Mouse (Mus musculus) liver, embryonic 11.5 days (tissue): ENCODE measurements at regions not wholly inside any gene's neighbourhood (a gene's known extent, or its start where the extent isn't known, plus 50 kb on each side); places are given as distances from the start of the nearest gene placed in this dataset.

ENCODE experiments used
- ATAC-seq: fragments of 200-750 bp; cut with Nextera tagmentation; replicated peaks from 2 replicates; pipeline ENCODE4 v1.8.0; 2017; ENCODE audit warnings: moderate number of reproducible peaks, mild to moderate bottlenecking, moderate TSS enrichment, moderate library complexity; ENCODE audit not compliant: low FRiP score
- DNase-seq: peaks from one replicate; pipeline ENCODE4 v3.0.0-alpha.2; 2017; ENCODE audit warnings: low spot score
- H3K27ac ChIP-seq: fragments of 300-500 bp; sonication (generic); 2 replicates; pipeline ENCODE4 v1.5.1; 2014; ENCODE audit warnings: mild to moderate bottlenecking, low read depth, low read length, control low read depth
- H3K27me3 ChIP-seq: fragments of 300-500 bp; sonication (generic); replicated peaks from 2 replicates; pipeline ENCODE4 v1.6.1; 2014; ENCODE audit warnings: low read length, mixed read lengths; ENCODE audit not compliant: control insufficient read depth, insufficient read depth
- H3K36me3 ChIP-seq: fragments of 300-500 bp; sonication (generic); 2 replicates; pipeline ENCODE4 v1.6.1; 2014; ENCODE audit warnings: mild to moderate bottlenecking, low read length, moderate library complexity, mixed read lengths; ENCODE audit not compliant: control insufficient read depth, insufficient read depth
- H3K4me1 ChIP-seq: fragments of 300-500 bp; sonication (generic); replicated peaks from 2 replicates; pipeline ENCODE4 v1.6.1; 2014; ENCODE audit warnings: low read length, mixed read lengths; ENCODE audit not compliant: control insufficient read depth, insufficient read depth
- H3K4me2 ChIP-seq: fragments of 300-500 bp; sonication (generic); 2 replicates; pipeline ENCODE4 v1.6.1; 2014; ENCODE audit warnings: mild to moderate bottlenecking, control low read depth, moderate library complexity
- H3K4me3 ChIP-seq: fragments of 300-500 bp; sonication (generic); 2 replicates; pipeline ENCODE4 v1.5.1; 2014; ENCODE audit warnings: low read depth, low read length, control low read depth
- H3K9ac ChIP-seq: fragments of 300-500 bp; sonication (generic); 2 replicates; pipeline ENCODE4 v1.6.1; 2014; ENCODE audit warnings: low read depth, low read length, control low read depth
- H3K9me3 ChIP-seq: fragments of 300-500 bp; sonication (generic); 2 replicates; pipeline ENCODE4 v1.6.1; 2016; ENCODE audit warnings: low read length, inconsistent platforms, mixed read lengths; ENCODE audit not compliant: control insufficient read depth
- WGBS: fragments of 180-500 bp; shearing (Covaris S2); extraction: QIAGEN DNeasy Blood & Tissue Kit; methylation state at CpG from one replicate; pipeline ENCODE4 v1.1.7; 2014; 5-methylcytosine and 5-hydroxymethylcytosine counted together

- H3K27me3 ChIP-seq, result no peaks in the 10 kb centered on the region
- no peak overlapping the region for H3K9ac ChIP-seq
- ATAC-seq, result no peak
- DNase-seq, result no peak
- no peak overlapping the region for H3K4me2 ChIP-seq
- 43% methylated on average over 4 of the region's 4 CpGs for WGBS
- no peaks in the 10 kb centered on the region for H3K36me3 ChIP-seq
- no peak overlapping the region for H3K27ac ChIP-seq
- H3K4me1 ChIP-seq, result peaks cover 8% of the 10 kb centered on the region
- no peak overlapping the region for H3K4me3 ChIP-seq
- no peaks in the 10 kb centered on the region for H3K9me3 ChIP-seq
Measured at GRCm38 (mm10) chr8:128267261-128267660, 91.1 kb upstream of the Nrp1 start.

- DNase-seq (no peak), ATAC-seq (no peak)
- Histone ChIP-seq H3K4me3 (no peak overlapping the region), H3K27me3 (no peaks in the 10 kb centered on the region), H3K4me1 (peaks cover 10% of the 10 kb centered on the region), H3K9ac (no peak overlapping the region), H3K4me2 (no peak overlapping the region), H3K27ac (no peak overlapping the region), H3K36me3 (no peaks in the 10 kb centered on the region), H3K9me3 (no peaks in the 10 kb centered on the region)
- WGBS, result 51% methylated on average over 3 of the region's 3 CpGs
Measured at GRCm38 (mm10) chr8:128268010-128268409, 90.4 kb upstream of the Nrp1 start.

DNA sequence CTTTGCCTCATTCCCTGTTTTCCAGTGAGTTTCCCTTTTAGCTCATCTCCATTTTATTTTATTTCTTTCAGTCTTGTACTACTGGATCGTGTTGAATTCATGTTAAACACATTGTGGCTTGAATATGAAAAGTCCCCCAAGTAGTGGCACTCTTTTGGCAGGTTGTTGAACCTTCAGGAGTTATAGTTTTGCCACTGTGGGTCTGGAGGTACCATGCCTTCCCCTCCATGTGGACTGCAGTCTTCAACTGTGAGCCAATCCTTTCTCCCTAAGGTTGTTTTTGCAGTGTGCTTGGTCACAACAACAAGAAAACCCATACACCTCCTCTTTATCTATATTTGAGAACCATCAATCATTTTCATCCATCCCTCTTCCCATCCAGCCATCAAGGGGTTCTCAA, 88.9 kb upstream of the Nrp1 start:
- Histone ChIP-seq H3K27me3 (no peaks in the 10 kb centered on the region), H3K9me3 (no peaks in the 10 kb centered on the region), H3K27ac (no peak overlapping the region), H3K4me1 (peaks cover 10% of the 10 kb centered on the region), H3K4me2 (no peak overlapping the region), H3K36me3 (no peaks in the 10 kb centered on the region), H3K9ac (no peak overlapping the region), H3K4me3 (no peak overlapping the region)
- no peak for DNase-seq
- no peak for ATAC-seq
- 83% methylated on average over 1 of the region's 1 CpGs for WGBS

DNA sequence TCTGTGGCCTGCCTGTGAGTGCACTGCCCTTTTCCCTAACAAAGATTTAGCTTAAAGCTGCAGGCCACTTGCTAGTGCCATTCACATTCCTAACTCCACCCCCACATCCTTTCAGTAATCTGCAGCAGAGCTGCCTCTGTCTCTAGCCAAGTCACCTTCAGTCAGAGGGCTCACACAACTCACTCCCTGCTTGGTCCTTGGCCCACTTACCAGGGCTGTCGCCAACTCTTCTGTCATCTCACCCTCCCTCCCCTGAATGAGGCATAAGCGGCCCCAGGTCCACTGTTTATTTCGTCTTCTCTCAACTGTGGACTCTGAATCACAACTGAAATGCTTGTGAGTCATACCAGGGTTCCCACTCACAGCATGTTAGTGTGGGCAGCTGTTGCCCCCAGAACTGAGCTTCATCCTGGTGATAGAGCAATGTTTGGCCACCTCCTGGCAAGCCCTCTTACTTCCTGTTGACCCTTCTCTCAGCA, 85.5 kb upstream of the Nrp1 start:
- DNase-seq (no peak), ATAC-seq (no peak; the same call in 1 of the 2 replicates)
- no peaks in the 10 kb centered on the region for H3K36me3 ChIP-seq
- WGBS, result 31% methylated on average over 3 of the region's 3 CpGs
- peaks cover 10% of the 10 kb centered on the region for H3K4me1 ChIP-seq
- no peak overlapping the region for H3K9ac ChIP-seq
- H3K9me3 ChIP-seq, result no peaks in the 10 kb centered on the region
- no peak overlapping the region for H3K4me3 ChIP-seq
- no peaks in the 10 kb centered on the region for H3K27me3 ChIP-seq
- H3K4me2 ChIP-seq, result no peak overlapping the region
- no peak overlapping the region for H3K27ac ChIP-seq

DNA sequence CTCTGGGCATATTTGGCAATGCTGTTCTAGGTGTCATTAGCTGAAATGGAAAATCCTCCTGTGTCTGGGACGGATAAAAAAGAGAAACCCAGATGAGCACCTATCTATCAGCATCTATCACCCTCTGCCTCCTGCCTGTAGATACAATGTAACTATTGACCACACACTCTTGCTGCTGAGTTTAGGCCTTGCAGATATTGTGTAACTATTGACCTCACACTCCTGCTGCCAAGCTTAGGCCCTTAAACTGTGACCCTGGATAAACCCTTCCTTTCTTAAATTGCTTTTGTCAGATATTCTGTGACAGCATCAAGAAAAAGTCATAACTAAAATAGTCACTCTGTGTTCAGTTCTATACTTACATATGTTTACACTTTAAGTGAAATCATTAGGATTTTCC, 81.9 kb upstream of the Nrp1 start:
- 70% methylated on average over 1 of the region's 1 CpGs for WGBS
- Histone ChIP-seq H3K27me3 (no peaks in the 10 kb centered on the region), H3K9me3 (no peaks in the 10 kb centered on the region), H3K4me3 (no peak overlapping the region), H3K9ac (no peak overlapping the region), H3K4me1 (0 out of 2 replicates have a peak, but pooled peaks cover 2% of the 10 kb centered on the region), H3K4me2 (no peak overlapping the region), H3K36me3 (no peaks in the 10 kb centered on the region), H3K27ac (no peak overlapping the region)
- no peak for DNase-seq
- ATAC-seq, result no peak

DNA sequence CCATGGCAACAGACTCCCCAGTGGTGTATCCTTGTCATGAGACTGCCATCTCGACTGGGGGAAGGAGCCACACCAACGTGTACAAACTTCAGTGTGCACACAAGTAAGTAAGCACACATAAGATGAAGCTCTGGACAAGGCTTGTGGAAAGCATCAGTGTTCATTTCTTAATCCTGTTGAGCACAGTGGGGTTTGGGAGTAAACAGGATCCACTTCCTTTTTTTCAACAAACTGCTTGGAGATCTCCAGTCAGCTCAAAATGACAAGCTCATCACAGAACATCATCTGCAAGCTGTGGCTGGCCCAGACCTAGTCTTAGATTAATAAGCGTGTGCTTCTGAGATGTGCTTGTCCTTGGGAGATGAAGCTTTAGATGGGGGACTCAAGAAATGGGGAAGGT, 75.6 kb upstream of the Nrp1 start:
- no peak for ATAC-seq
- Histone ChIP-seq H3K9ac (no peak overlapping the region), H3K4me2 (no peak overlapping the region), H3K4me3 (no peak overlapping the region), H3K36me3 (no peaks in the 10 kb centered on the region), H3K4me1 (no peaks in the 10 kb centered on the region), H3K27me3 (no peaks in the 10 kb centered on the region), H3K27ac (no peak overlapping the region), H3K9me3 (no peaks in the 10 kb centered on the region)
- DNase-seq, result no peak
- 59% methylated on average over 3 of the region's 3 CpGs for WGBS

- Histone ChIP-seq H3K36me3 (no peaks in the 10 kb centered on the region), H3K9ac (no peak overlapping the region), H3K9me3 (no peaks in the 10 kb centered on the region), H3K4me3 (no peak overlapping the region), H3K27ac (no peak overlapping the region), H3K27me3 (no peaks in the 10 kb centered on the region), H3K4me2 (no peak overlapping the region), H3K4me1 (no peaks in the 10 kb centered on the region)
- ATAC-seq (no peak), DNase-seq (no peak)
- WGBS, result 80% methylated on average over 2 of the region's 2 CpGs
Measured at GRCm38 (mm10) chr8:128283365-128283764, 75.0 kb upstream of the Nrp1 start.

DNA sequence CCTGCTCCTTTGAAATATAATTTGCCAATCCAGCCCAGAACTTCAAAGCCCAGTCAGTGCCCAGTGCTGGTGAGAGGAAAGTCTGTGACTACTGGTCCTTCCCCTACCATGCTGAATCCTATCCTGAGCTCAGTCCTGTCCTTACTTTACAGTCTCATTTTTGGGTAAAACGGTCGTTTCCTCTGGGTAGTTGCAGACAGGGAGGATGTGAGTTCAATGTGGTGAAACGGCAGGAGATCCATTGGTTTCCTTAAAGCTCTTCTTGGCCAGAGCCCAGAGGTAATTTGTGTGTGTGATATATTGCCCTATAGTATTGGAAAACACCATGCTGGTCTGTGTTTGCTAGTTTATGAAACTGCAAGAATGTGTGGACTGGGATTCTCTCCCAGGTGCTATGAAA, 73.6 kb upstream of the Nrp1 start:
- Histone ChIP-seq H3K27me3 (no peaks in the 10 kb centered on the region), H3K4me2 (no peak overlapping the region), H3K9ac (no peak overlapping the region), H3K4me3 (no peak overlapping the region), H3K36me3 (no peaks in the 10 kb centered on the region), H3K9me3 (no peaks in the 10 kb centered on the region), H3K27ac (no peak overlapping the region), H3K4me1 (no peaks in the 10 kb centered on the region)
- ATAC-seq, result no peak
- DNase-seq, result no peak
- WGBS, result 53% methylated on average over 3 of the region's 3 CpGs

- WGBS, result 56% methylated on average over 4 of the region's 4 CpGs
- Histone ChIP-seq H3K27me3 (no peaks in the 10 kb centered on the region), H3K4me2 (no peak overlapping the region), H3K27ac (no peak overlapping the region), H3K4me3 (no peak overlapping the region), H3K9ac (no peak overlapping the region), H3K9me3 (no peaks in the 10 kb centered on the region), H3K36me3 (no peaks in the 10 kb centered on the region), H3K4me1 (no peaks in the 10 kb centered on the region; the same call in 1 of the 2 replicates)
- no peak for ATAC-seq
- DNase-seq, result no peak
Measured at GRCm38 (mm10) chr8:128290076-128290475, 68.3 kb upstream of the Nrp1 start.
